Mouse (Mus musculus) stomach, embryonic 16.5 days (tissue): ENCODE data around the gene Prmt3. TPM values are rescaled to one million over a fixed set of nuclear protein-coding genes. Genes with fewer than 3 reads are reported as not detected.
A peak's percentile ranks its signal among the peaks of the same experiment; 100 is the strongest.

Experiments used
- ATAC-seq: fragments of 200-750 bp; cut with Nextera tagmentation; 2 replicates; pipeline ENCODE4 v1.8.0; 2017; ENCODE audit warnings: moderate number of reproducible peaks, moderate TSS enrichment; ENCODE audit not compliant: insufficient read depth, low FRiP score
- H3K27ac ChIP-seq: fragments of 300-500 bp; sonication (generic); 2 replicates; pipeline ENCODE4 v1.5.1; 2014; ENCODE audit warnings: low read length
- H3K27me3 ChIP-seq: fragments of 300-500 bp; sonication (generic); 2 replicates; pipeline ENCODE4 v1.6.1; 2014; ENCODE audit warnings: low read length, control low read depth, mixed read lengths; ENCODE audit not compliant: control insufficient read depth, insufficient read depth
- H3K36me3 ChIP-seq: fragments of 300-500 bp; sonication (generic); 2 replicates; pipeline ENCODE4 v1.6.1; 2014; ENCODE audit warnings: low read length; ENCODE audit not compliant: control insufficient read depth, insufficient read depth
- H3K4me1 ChIP-seq: fragments of 300-500 bp; sonication (generic); 2 replicates; pipeline ENCODE4 v1.6.1; 2014; ENCODE audit warnings: low read length, control low read depth, mixed read lengths; ENCODE audit not compliant: control insufficient read depth, insufficient read depth
- H3K4me2 ChIP-seq: fragments of 300-500 bp; sonication (generic); 2 replicates; pipeline ENCODE4 v1.6.1; 2014; ENCODE audit warnings: low read depth, low read length, mixed read lengths
- H3K4me3 ChIP-seq: fragments of 300-500 bp; sonication (generic); replicated peaks from 2 replicates; pipeline ENCODE4 v1.5.1; 2014; ENCODE audit warnings: mild to moderate bottlenecking, low read length
- H3K9ac ChIP-seq: fragments of 300-500 bp; sonication (generic); 2 replicates; pipeline ENCODE4 v1.6.1; 2014; ENCODE audit warnings: low read length
- H3K9me3 ChIP-seq: fragments of 300-500 bp; sonication (generic); replicated peaks from 2 replicates; pipeline ENCODE4 v1.6.1; 2016; ENCODE audit warnings: low read length, control low read depth; ENCODE audit not compliant: control insufficient read depth
- WGBS: fragments of 180-500 bp; shearing (Covaris S2); extraction: QIAGEN DNeasy Blood & Tissue Kit; methylation state at CpG from one replicate; pipeline ENCODE4 v1.1.7; 2014; 5-methylcytosine and 5-hydroxymethylcytosine counted together
- polyA plus RNA-seq: library from polyadenylated mRNA; unstranded; fragments of >200 nt; fragmentation: Nextera tagmentation; extraction: Ambion mirVana; gene quantifications from 2 replicates; pipeline ENCODE4 v1.2.1, GENCODE M21; 2015

The Prmt3 gene
- polyA plus RNA-seq: 40.1 and 42.0 TPM in 2 replicates

- Histone ChIP-seq H3K27me3 (no peaks in the 10 kb centered on the region), H3K4me2 (peak within 1 kb of the TSS; percentile 74), H3K9me3 (no peaks in the 10 kb centered on the region), H3K36me3 (no peaks in the 10 kb centered on the region), H3K9ac (peak within 1 kb of the TSS; percentile 85), H3K27ac (peak within 1 kb of the TSS; percentile 60), H3K4me3 (peak within 1 kb of the TSS; percentile 67), H3K4me1 (no peaks in the 10 kb centered on the region)
- WGBS: under 1% methylated on average over 92 of the region's 92 CpGs
- peak; percentile 95 for ATAC-seq
These were observed at the start of gene Prmt3 for GRCm38 (mm10) chr7:49778114-49778901. Gene Prmt3, plus strand, starts transcription at chr7:49778346.

- H3K27ac ChIP-seq: no peak overlapping the region
- WGBS: 53% methylated on average over 4 of the region's 4 CpGs
These were observed 43.8 kb upstream of the Prmt3 start for GRCm38 (mm10) chr7:49734342-49734741.

DNA sequence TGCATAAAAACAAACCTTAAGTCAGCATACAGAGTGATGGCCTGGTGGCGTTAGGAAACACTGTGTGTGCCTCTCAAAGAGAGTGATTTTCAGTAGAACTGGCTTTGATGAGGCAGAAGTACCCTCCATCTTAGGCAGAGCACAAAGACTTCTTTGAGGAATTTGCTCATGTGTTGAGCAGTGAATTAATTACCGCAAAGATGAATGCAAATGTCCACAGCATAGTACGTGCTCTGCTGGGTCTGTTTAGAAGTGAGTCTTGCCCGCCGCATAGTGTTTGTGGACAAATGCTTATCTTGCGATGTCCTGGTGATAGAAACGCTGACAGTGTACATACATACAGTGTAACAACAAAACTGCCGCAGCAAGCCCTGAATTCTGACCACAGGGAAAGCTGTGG lies 38.7 kb upstream of the Prmt3 start:
- H3K9me3 ChIP-seq: no peaks in the 10 kb centered on the region
- H3K4me2 ChIP-seq: no peak overlapping the region
- 58% methylated on average over 8 of the region's 8 CpGs for WGBS
- no peak overlapping the region for H3K27ac ChIP-seq
- H3K4me3 ChIP-seq: no peak overlapping the region
- no peaks in the 10 kb centered on the region for H3K4me1 ChIP-seq
- H3K9ac ChIP-seq: no peak overlapping the region
- no peaks in the 10 kb centered on the region for H3K36me3 ChIP-seq
- no peak for ATAC-seq
- H3K27me3 ChIP-seq: no peaks in the 10 kb centered on the region

More at GRCm38 (mm10) chr7:49734342-49734741, 43.8 kb upstream of the Prmt3 start:
- Histone ChIP-seq H3K9me3 (no peaks in the 10 kb centered on the region), H3K36me3 (no peaks in the 10 kb centered on the region), H3K27me3 (no peaks in the 10 kb centered on the region), H3K4me3 (no peak overlapping the region), H3K4me1 (no peaks in the 10 kb centered on the region), H3K4me2 (no peak overlapping the region), H3K9ac (no peak overlapping the region)
- ATAC-seq: no peak

DNA sequence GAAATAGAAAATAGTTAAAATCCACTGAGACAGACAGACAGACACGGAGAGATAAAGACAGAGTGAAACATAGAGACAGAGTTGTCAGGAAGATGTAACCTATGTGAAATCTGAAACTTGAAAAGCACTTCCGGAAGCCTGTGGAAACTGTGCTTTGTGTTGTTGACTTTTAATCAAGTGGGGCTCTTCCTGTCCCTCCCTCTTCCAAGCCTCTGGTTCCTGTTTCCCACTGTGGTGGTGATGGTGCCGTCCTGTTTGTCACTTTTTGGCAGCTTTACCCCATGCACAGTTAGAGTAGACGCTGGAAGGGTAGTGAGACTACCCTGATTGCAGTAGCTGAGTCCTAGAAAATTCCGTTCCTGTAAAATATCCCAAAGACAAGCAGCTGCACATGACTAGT lies 36.7 kb upstream of the Prmt3 start:
- ATAC-seq: no peak
- Histone ChIP-seq H3K4me3 (no peak overlapping the region), H3K9me3 (no peaks in the 10 kb centered on the region), H3K36me3 (no peaks in the 10 kb centered on the region), H3K4me1 (no peaks in the 10 kb centered on the region), H3K4me2 (no peak overlapping the region), H3K9ac (no peak overlapping the region), H3K27me3 (no peaks in the 10 kb centered on the region), H3K27ac (no peak overlapping the region)
- 31% methylated on average over 5 of the region's 5 CpGs for WGBS

GRCm38 (mm10) chr7:49741923-49742322 lies 36.2 kb upstream of the Prmt3 start:
- Histone ChIP-seq H3K36me3 (no peaks in the 10 kb centered on the region), H3K4me2 (no peak overlapping the region), H3K4me3 (no peak overlapping the region), H3K9ac (no peak overlapping the region), H3K27ac (no peak overlapping the region), H3K4me1 (no peaks in the 10 kb centered on the region), H3K27me3 (no peaks in the 10 kb centered on the region), H3K9me3 (no peaks in the 10 kb centered on the region)
- no peak for ATAC-seq
- WGBS: 53% methylated on average over 10 of the region's 10 CpGs

GRCm38 (mm10) chr7:49751148-49751547 lies 27.0 kb upstream of the Prmt3 start:
- H3K9me3 ChIP-seq: no peaks in the 10 kb centered on the region
- H3K4me3 ChIP-seq: no peak overlapping the region
- no peak for ATAC-seq
- no peak overlapping the region for H3K4me2 ChIP-seq
- H3K36me3 ChIP-seq: no peaks in the 10 kb centered on the region
- H3K9ac ChIP-seq: no peak overlapping the region
- no peak overlapping the region for H3K27ac ChIP-seq
- WGBS: 9% methylated on average over 4 of the region's 4 CpGs
- H3K27me3 ChIP-seq: peaks cover 7% of the 10 kb centered on the region; the same call in 1 of the 2 replicates
- H3K4me1 ChIP-seq: no peaks in the 10 kb centered on the region

GRCm38 (mm10) chr7:49752730-49753506 lies 25.2 kb upstream of the Prmt3 start:
- Histone ChIP-seq H3K4me2 (peak overlapping the region; percentile 38), H3K4me1 (no peaks in the 10 kb centered on the region), H3K9me3 (no peaks in the 10 kb centered on the region), H3K27ac (no peak overlapping the region), H3K4me3 (peak overlapping the region; percentile 17; the same call in 1 of the 2 replicates), H3K27me3 (peaks cover 7% of the 10 kb centered on the region; the same call in 1 of the 2 replicates), H3K36me3 (no peaks in the 10 kb centered on the region), H3K9ac (no peak overlapping the region)
- peak; percentile 42; the same call in 1 of the 2 replicates for ATAC-seq
- 27% methylated on average over 25 of the region's 25 CpGs for WGBS

GRCm38 (mm10) chr7:49754767-49755166 lies 23.4 kb upstream of the Prmt3 start:
- 0 out of 2 replicates have a peak, but pooled peaks have one; percentile 41 for ATAC-seq
- WGBS: 5% methylated on average over 9 of the region's 9 CpGs

More at GRCm38 (mm10) chr7:49754767-49755166, 23.4 kb upstream of the Prmt3 start:
- Histone ChIP-seq H3K4me1 (no peaks in the 10 kb centered on the region), H3K4me3 (no peak overlapping the region), H3K36me3 (no peaks in the 10 kb centered on the region), H3K9ac (no peak overlapping the region), H3K27me3 (peaks cover 7% of the 10 kb centered on the region; the same call in 1 of the 2 replicates), H3K4me2 (0 out of 2 replicates have a peak overlapping the region, but pooled peaks have one; percentile 31), H3K9me3 (no peaks in the 10 kb centered on the region), H3K27ac (no peak overlapping the region)
